Mouse (Mus musculus): ENCODE measurements at regions not wholly inside any gene's neighbourhood (a gene's known extent, or its start where the extent isn't known, plus 50 kb on each side); places are given as distances from the start of the nearest gene placed in this dataset.
A peak's percentile ranks its signal among the peaks of the same experiment; 100 is the strongest.

- Histone ChIP-seq H3K27ac (ENCODE audit: low read depth, low read length) (no peak overlapping the region), H3K4me1 (ENCODE audit: control insufficient read depth, insufficient read depth, low read length) (no peaks in the 10 kb centered on the region), H3K4me3 (ENCODE audit: low read depth, low read length) (no peak overlapping the region), H3K27me3 (ENCODE audit: control insufficient read depth, insufficient read depth, low read length) (no peaks in the 10 kb centered on the region), H3K9me3 (ENCODE audit: control insufficient read depth, low read length) (no peaks in the 10 kb centered on the region), H3K4me2 (ENCODE audit: low read depth, low read length) (no peak overlapping the region), H3K36me3 (ENCODE audit: control insufficient read depth, insufficient read depth, low read length) (no peaks in the 10 kb centered on the region), H3K9ac (replicated peaks; ENCODE audit: low read depth, low read length) (no peak overlapping the region)
- peak; percentile 85; the same call in 1 of the 2 replicates for ATAC-seq (ENCODE audit: low read depth)
- WGBS: 30% methylated on average over 1 of the region's 1 CpGs
These were observed 179.9 kb upstream of the Isl1 start for GRCm38 (mm10) chr13:116489420-116489819.

- H3K4me3 ChIP-seq (ENCODE audit: low read depth, low read length): no peak overlapping the region
- no peaks in the 10 kb centered on the region for H3K27me3 ChIP-seq (ENCODE audit: control insufficient read depth, insufficient read depth, low read length)
- H3K4me2 ChIP-seq (ENCODE audit: low read depth, low read length): no peak overlapping the region
- no peaks in the 10 kb centered on the region for H3K9me3 ChIP-seq (ENCODE audit: control insufficient read depth, low read length)
- no peak overlapping the region for H3K9ac ChIP-seq (replicated peaks; ENCODE audit: low read depth, low read length)
- no peak for ATAC-seq (ENCODE audit: low read depth)
- H3K27ac ChIP-seq (ENCODE audit: low read depth, low read length): no peak overlapping the region
- H3K36me3 ChIP-seq (ENCODE audit: control insufficient read depth, insufficient read depth, low read length): no peaks in the 10 kb centered on the region
- no peaks in the 10 kb centered on the region for H3K4me1 ChIP-seq (ENCODE audit: control insufficient read depth, insufficient read depth, low read length)
- WGBS: 83% methylated on average over 8 of the region's 8 CpGs
These were observed 165.1 kb upstream of the Isl1 start for GRCm38 (mm10) chr13:116474611-116475010.

DNA sequence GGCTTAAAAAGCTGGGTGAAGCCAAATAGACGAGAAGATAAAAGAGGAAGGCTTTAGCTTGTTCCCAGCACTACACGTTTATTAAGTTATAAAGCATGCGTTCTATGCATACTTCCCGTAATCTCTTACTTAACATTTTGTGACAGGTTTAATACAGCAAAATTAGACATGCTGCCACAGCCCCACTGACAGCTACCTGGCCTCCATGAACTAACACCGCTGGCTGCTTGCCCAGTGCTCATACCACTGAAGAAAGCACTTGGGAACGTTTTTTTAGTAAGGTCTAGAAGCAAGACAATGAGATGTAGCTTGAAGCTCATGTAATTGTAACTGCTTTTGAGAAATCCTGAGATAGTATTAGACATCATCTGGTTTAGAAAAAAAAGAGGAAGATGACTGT, 152.3 kb upstream of the Isl1 start:
- Histone ChIP-seq H3K27me3 (ENCODE audit: control insufficient read depth, insufficient read depth, low read length) (no peaks in the 10 kb centered on the region), H3K4me1 (ENCODE audit: control insufficient read depth, insufficient read depth, low read length) (no peaks in the 10 kb centered on the region), H3K4me2 (ENCODE audit: low read depth, low read length) (no peak overlapping the region), H3K27ac (ENCODE audit: low read depth, low read length) (no peak overlapping the region), H3K4me3 (ENCODE audit: low read depth, low read length) (no peak overlapping the region), H3K36me3 (ENCODE audit: control insufficient read depth, insufficient read depth, low read length) (no peaks in the 10 kb centered on the region), H3K9me3 (ENCODE audit: control insufficient read depth, low read length) (no peaks in the 10 kb centered on the region), H3K9ac (replicated peaks; ENCODE audit: low read depth, low read length) (no peak overlapping the region)
- 82% methylated on average over 6 of the region's 6 CpGs for WGBS
- no peak for ATAC-seq (ENCODE audit: low read depth)

GRCm38 (mm10) chr13:116443165-116443955, 133.9 kb upstream of the Isl1 start:
- no peaks in the 10 kb centered on the region for H3K36me3 ChIP-seq (ENCODE audit: control insufficient read depth, insufficient read depth, low read length)
- H3K4me2 ChIP-seq (ENCODE audit: low read depth, low read length): no peak overlapping the region
- no peaks in the 10 kb centered on the region for H3K4me1 ChIP-seq (ENCODE audit: control insufficient read depth, insufficient read depth, low read length)
- no peaks in the 10 kb centered on the region for H3K27me3 ChIP-seq (ENCODE audit: control insufficient read depth, insufficient read depth, low read length)
- no peak overlapping the region for H3K4me3 ChIP-seq (ENCODE audit: low read depth, low read length)
- no peaks in the 10 kb centered on the region for H3K9me3 ChIP-seq (ENCODE audit: control insufficient read depth, low read length)
- no peak overlapping the region for H3K27ac ChIP-seq (ENCODE audit: low read depth, low read length)
- 54% methylated on average over 15 of the region's 15 CpGs for WGBS
- no peak overlapping the region for H3K9ac ChIP-seq (replicated peaks; ENCODE audit: low read depth, low read length)
- ATAC-seq (ENCODE audit: low read depth): no peak

DNA sequence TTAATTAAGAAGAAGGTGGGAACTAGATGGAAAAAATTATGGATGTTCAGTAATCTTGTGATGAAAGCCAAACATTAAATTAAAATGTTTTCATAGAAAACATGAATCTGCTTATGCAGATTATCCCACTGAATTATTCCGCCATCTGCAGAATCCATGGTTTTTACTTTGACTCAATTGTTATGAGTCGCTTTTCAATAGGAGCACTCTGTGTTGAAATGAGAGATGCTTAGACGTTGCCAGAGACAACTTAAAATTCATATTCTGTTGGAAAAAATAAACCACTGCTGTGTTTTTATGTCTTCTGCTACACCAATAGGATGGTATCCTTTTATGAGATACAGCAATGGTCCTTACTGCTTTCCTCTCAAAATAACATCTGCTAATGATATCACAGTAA, 108.3 kb upstream of the Isl1 start:
- Histone ChIP-seq H3K27me3 (ENCODE audit: control insufficient read depth, insufficient read depth, low read length) (no peaks in the 10 kb centered on the region), H3K9me3 (ENCODE audit: control insufficient read depth, low read length) (no peaks in the 10 kb centered on the region), H3K36me3 (ENCODE audit: control insufficient read depth, insufficient read depth, low read length) (no peaks in the 10 kb centered on the region), H3K4me3 (ENCODE audit: low read depth, low read length) (no peak overlapping the region), H3K4me1 (ENCODE audit: control insufficient read depth, insufficient read depth, low read length) (no peaks in the 10 kb centered on the region), H3K4me2 (ENCODE audit: low read depth, low read length) (no peak overlapping the region), H3K27ac (ENCODE audit: low read depth, low read length) (no peak overlapping the region), H3K9ac (replicated peaks; ENCODE audit: low read depth, low read length) (no peak overlapping the region)
- 89% methylated on average over 3 of the region's 3 CpGs for WGBS
- no peak for ATAC-seq (ENCODE audit: low read depth)

DNA sequence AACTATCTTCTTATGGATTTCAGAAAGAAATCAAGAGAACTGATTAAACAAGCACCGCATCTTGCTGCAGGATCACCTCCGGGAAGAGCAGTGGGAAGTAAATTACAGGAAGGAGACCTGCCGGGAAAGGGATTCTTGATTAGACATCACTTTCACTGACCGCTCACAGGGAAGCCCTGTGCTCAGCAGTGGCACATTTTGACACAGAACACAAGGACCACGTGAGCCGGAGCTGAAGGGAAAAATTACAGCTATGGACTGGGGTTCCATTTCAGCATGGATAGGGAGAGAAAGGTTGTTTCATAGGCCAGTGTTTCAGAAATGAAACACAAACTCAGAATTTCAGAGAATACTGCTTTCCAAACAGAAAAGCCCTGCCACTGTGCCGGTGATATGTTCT, 105.0 kb upstream of the Isl1 start:
- H3K4me1 ChIP-seq (ENCODE audit: control insufficient read depth, insufficient read depth, low read length): no peaks in the 10 kb centered on the region
- H3K9me3 ChIP-seq (ENCODE audit: control insufficient read depth, low read length): no peaks in the 10 kb centered on the region
- ATAC-seq (ENCODE audit: low read depth): 0 out of 2 replicates have a peak, but pooled peaks have one; percentile 34
- no peak overlapping the region for H3K9ac ChIP-seq (replicated peaks; ENCODE audit: low read depth, low read length)
- WGBS: 43% methylated on average over 7 of the region's 7 CpGs
- H3K4me2 ChIP-seq (ENCODE audit: low read depth, low read length): no peak overlapping the region
- H3K27ac ChIP-seq (ENCODE audit: low read depth, low read length): no peak overlapping the region
- H3K27me3 ChIP-seq (ENCODE audit: control insufficient read depth, insufficient read depth, low read length): no peaks in the 10 kb centered on the region
- no peaks in the 10 kb centered on the region for H3K36me3 ChIP-seq (ENCODE audit: control insufficient read depth, insufficient read depth, low read length)
- H3K4me3 ChIP-seq (ENCODE audit: low read depth, low read length): no peak overlapping the region

GRCm38 (mm10) chr13:116410682-116411081, 101.2 kb upstream of the Isl1 start:
- no peaks in the 10 kb centered on the region for H3K27me3 ChIP-seq (ENCODE audit: control insufficient read depth, insufficient read depth, low read length)
- H3K27ac ChIP-seq (ENCODE audit: low read depth, low read length): no peak overlapping the region
- H3K4me2 ChIP-seq (ENCODE audit: low read depth, low read length): no peak overlapping the region
- no peaks in the 10 kb centered on the region for H3K36me3 ChIP-seq (ENCODE audit: control insufficient read depth, insufficient read depth, low read length)
- H3K9me3 ChIP-seq (ENCODE audit: control insufficient read depth, low read length): no peaks in the 10 kb centered on the region
- ATAC-seq (ENCODE audit: low read depth): no peak
- H3K4me3 ChIP-seq (ENCODE audit: low read depth, low read length): no peak overlapping the region
- no peak overlapping the region for H3K9ac ChIP-seq (replicated peaks; ENCODE audit: low read depth, low read length)
- 81% methylated on average over 5 of the region's 5 CpGs for WGBS
- H3K4me1 ChIP-seq (ENCODE audit: control insufficient read depth, insufficient read depth, low read length): no peaks in the 10 kb centered on the region
